Mouse (Mus musculus) gastrocnemius, adult 18-20 months (tissue): ENCODE results near the gene Asb10. TPM values are rescaled to one million over a fixed set of nuclear protein-coding genes. Genes with fewer than 3 reads are reported as not detected.
A peak's percentile ranks its signal among the peaks of the same experiment; 100 is the strongest.
"Not testable (repeated sequence)": the region's sequence is repeated elsewhere in the genome, so short reads cannot be mapped to it uniquely, and the experiment has no call there.

Experiments
- DNase-seq: peaks from one replicate; pipeline ENCODE4 v3.0.0; 2021; ENCODE audit warnings: low spot score
- long read RNA-seq, 2 experiments: library from polyadenylated mRNA; stranded (forward); transcript quantifications; one replicate each; pipeline ENCODE4 v2.0.0; 2021
- total RNA-seq, 2 experiments: library from RNA; stranded (reverse); gene quantifications; 2 replicates each; pipeline ENCODE4 v1.2.3; 2021

Asb10 gene
- 100 to 1,000 TPM; 101 to 107 TPM for total RNA-seq
- long read RNA-seq, experiment 1, transcript Asb10-201 (6 exons, 2,327 nt), result major isoform, 69 of 116 reads
- long read RNA-seq, experiment 1, partial matches to known transcripts, result 23 of 116 reads
- long read RNA-seq, experiment 1, other reads (novel, unspliced or antisense), result 24 of 116 reads
- long read RNA-seq, experiment 2, transcript Asb10-201 (6 exons, 2,327 nt), result major isoform, 54 of 100 reads
- long read RNA-seq, experiment 2, partial matches to known transcripts, result 15 of 100 reads
- long read RNA-seq, experiment 2, other reads (novel, unspliced or antisense), result 31 of 100 reads

DNA sequence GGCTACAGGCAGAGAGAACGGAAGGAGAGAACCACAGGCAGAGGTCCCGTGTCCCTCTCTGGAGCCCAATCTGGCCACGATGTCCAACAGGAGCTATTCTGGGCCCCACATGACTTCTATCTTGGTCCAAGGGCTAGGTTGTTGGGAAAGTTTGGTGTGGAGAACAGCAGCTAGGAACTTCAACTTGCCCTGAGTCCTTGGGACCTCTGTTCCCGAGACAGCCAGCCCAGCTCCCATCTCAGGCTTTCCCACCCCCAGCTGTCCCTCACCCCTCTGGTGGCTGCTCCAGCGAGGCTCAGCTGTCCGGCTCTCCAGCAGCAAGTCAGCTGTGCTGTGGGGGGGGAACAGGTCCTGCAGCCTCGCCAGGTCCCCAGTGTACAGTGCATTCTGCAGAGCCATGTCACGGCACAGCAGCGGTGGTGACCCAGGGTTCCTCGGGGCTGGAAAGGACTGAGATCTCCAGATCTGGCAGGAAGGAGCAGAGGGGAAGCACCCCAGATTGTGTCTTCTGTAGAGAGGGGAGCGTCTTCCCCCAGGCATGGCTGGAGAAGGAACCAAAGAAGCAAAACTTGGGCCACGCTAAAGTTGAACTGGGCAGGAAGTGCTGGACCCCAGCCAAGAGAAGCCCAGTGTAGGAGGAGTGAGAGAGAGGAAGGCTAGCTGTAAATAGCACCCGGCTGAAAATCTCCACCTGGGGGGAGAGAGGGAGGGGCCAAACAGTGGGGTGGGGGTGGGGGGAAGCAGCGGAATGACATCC is at the start of gene Asb10:
Gene Asb10, minus strand, starts transcription at position 592 of the 757 bp plus-strand sequence.
- peak; percentile 85 for DNase-seq

DNA sequence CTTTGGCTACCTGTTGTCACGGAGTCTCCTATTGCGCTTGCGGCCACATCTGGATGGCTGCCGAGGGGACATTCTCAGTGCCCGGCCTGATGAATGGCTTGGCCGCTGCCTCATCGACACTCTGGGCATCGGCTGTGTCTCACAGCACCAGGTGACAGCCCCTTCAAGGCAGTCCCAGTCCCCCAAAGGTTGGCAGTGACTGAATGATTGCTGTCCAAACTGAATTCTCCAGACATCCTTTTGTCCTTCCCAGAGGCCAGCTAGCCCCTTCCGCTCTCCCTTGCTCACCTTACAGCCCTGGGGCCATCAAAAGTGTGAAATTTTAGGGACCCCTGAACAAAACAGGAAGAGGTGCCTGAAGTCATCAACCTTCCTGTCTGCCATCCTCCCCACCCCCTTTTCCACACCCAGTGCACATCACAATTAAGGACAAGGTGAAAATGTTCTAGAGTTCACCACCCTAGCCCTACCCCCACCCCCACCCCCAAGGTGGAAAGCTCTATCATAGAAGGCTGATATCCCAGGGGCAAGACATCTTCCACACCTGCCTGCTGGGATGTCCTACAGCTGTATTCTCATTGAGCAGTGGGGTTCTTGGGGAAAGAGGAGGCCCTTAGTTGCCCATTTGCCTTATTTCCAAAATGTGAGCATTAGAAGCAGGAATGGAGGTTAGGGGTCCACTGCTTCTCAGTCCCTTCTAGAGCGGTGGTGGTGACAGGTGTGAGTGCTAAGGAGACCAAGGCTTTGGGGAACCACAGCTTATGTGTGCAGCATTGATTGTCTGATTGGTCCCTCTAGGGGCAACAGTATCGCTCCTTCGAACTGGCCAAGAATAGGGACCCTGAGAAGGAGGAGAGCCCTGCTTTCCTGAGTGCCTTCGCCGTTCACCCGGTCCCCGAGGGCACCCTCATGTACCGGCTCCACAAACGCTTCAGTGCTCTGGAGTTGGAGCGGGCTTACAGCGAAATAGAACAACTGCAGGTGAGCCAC is 49.0 kb upstream of the Asb10 start:
- no peak for DNase-seq

DNA sequence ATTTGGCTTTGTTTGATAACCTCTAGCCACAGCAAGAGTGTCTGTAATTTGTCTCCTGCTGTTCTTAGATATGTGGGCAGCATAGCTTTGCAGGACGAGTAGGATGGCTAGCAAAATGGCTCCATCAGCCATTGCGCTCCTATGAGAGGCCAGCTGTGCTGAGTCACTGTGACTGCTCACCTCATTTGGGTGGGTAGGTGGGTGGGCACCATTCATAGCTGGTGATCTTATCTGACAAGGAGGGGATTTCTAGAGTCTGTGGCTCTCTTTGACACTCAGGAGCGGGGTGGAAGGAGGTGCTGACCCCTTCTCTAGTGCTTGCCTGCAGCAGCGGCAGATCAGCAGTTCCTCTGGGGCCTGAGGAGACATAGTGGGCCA is 46.4 kb upstream of the Asb10 start:
- no peak for DNase-seq

DNA sequence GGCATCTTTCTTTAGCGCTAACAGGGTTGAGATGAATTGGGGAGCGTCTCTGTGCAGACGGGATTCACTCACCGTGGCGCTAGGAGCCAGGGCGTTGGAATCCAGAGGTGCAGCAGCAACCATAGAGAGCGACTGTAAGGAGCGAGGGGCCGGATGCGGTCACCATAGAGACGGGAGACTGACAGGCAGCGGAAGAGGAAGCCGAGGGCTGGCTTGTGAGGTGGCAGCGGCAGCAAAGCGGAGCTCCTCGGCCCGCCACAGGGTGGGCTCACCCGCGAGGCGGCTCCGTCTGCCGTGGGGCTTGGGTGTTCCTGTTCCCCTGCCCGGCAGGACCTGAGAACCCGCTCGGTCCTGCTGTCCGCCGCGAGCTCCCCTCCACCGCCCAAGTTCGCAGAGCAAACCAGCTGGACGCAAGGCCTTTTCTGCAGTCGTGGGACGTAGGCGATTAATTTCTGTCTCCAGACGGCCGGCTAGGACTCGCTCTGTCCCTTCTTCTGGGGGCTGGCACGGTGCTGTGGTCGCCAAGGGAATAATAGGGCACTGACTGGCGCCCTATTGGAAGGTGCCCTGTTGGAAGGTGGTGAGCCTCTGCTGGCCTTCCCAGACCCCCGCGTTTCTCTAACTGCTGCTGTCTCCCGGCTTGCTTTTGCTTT is 45.9 kb upstream of the Asb10 start, which contains the start of gene Chpf2:
Gene Chpf2, plus strand, starts transcription at position 195 of the 653 bp plus-strand sequence.
- DNase-seq, result peak; percentile 81

DNA sequence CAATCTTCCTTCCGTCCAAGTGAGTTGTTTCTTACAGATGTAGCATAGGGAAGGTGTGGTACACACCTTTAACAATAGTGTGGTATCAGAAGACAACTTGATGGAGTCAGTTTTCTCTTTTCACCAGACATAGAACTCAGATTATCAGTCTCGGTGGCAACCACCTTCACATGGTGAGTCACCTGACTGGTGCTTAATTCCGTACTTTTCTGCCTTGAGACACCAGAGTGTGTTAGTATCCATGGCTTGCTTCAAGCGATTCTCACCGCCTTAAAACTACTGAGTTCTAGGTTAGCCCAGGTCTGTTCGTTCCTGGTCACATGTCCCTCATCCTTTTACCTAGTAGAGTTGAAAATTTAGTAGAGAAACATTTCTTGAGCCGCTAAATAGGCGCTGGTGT is 45.3 kb upstream of the Asb10 start:
- DNase-seq, result no peak

DNA sequence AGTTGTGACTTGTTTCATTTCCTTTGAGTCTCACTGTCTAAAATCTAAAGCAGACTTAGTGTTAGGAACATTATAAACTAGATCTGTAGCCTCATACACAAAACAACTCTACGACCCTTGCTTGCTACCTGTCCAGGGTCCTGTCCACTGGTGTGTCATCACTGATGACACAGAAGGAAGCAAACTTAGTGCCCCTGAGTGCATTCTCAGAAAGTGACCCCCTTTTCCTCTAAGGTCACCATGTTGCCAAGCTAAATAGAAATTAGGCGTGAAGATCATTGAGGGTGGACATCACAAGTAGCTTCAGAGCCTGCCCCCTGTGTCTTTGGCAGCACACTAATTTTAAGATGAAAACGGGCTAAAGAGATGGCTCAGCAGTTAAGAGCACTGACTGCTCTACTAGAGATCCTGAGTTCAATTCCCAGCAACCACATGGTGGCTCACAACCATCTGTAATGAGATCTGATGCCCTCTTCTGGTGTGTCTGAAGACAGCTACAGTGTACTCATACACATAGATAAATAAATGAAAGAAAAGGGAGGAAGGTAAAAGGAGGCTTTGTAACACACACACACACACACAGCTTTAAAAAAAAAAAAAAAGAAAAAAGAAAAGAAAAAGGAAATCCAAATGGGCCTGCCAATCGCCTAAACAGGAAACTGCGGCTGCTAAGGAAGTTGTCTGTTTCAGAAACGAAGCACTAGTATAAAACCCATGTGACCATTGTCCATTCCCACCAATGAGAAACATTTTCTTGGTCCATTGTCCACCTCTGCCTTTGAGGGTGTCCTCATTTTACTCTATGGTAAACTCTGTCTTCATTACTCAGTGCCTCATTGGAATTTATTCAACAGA is 37.6 kb upstream of the Asb10 start:
- DNase-seq, result no peak

DNA sequence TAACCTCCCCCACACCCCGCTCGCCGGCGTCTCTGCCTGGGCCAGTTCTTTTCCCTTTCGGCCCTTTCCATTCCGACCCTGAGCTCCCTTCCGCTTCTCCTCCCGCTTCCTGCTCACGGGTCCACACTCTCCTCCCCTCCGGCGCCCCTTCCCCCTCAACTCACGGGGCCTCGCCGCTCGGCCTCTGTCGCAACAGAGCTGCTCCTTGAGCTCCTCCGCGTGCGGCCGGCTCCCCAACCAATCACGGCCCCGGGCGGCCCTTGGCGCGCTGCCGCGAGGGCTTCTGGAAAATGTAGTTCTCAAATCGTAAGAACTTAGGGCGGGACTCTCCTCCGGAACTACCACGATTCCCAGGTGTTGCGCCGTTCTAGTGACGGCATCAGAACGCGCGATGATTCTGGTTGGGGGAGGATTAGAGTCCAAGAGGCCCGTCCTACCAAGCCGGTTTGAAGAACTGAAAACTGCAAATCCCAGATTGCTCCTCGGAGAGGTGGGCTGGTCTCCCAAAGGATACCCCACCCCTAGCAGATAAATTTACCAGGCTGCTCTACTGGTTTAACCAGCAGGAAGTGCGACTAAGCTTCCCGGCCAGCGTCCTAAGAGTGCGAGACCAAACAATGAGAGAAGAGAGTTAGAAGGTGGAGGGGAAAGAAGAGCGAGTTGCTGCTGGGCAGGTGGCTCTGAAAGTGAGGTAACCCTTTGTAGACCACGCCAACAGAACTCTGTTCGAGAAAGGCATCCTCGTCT is 36.6 kb upstream of the Asb10 start, which contains the start of gene Abcf2:
Gene Abcf2, minus strand, starts transcription at position 285 of the 747 bp plus-strand sequence.
- DNase-seq, result peak; percentile 100

DNA sequence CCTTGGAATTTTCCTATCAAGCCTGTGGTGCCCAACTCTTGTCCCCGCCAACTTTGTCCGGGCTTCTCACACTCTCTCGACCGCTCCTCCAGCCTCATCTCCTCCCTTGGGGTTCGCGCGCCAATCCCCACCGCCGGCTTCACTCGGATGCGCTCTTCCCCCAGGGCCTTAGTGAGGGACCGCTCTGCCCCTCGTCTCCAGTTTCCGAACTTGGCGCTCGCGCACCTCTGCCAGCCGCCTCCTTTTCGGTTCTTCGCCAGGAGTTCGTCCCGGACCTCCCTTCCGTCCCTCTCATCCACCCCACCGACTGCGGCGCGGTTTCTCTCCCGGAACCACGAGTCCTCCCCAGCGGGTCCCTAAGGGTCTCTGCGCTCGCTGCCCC is 36.0 kb upstream of the Asb10 start:
- DNase-seq, result peak; percentile 47

DNA sequence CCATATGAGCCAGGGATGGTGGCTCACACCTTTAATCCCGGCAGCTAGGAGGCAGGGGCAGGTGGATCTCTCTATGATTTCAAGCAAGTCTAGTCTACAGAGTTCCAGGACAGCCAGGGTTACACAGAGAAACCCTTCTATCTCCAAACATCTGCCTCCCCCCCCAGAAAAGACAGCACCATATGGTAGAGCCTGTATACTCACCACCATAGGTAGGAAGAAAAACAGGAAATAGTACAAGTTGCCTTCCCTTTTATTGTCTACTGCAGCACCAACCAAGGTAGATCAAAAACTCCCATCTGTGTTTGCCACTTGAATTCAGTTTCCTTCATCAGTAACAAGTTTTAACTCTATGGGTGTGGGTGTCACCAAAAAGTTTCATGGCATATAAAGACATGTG is 35.2 kb upstream of the Asb10 start:
- no peak for DNase-seq

DNA sequence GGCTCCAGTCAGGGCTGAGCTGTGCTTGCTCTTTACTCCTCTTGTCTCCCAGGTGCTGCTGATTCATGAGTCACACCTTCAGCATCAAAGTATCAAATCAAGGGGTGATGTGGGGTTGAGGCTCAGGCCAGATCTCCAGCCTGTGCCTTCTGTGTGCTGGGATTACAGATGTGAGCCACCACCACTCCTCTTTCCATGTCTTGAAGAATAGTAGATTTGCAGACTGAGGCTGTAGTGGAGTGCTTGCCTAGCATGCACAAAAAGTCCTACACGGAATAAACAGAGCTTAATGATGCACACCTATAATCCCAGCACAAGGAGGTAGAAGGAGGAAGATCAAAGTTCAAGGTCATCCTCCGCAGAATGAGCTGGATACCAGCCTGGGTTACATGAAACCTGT is 15.9 kb upstream of the Asb10 start, which contains the start of gene 4931409K22Rik:
Gene 4931409K22Rik, minus strand, starts transcription at position 101 of the 400 bp plus-strand sequence.
- DNase-seq, result no peak

DNA sequence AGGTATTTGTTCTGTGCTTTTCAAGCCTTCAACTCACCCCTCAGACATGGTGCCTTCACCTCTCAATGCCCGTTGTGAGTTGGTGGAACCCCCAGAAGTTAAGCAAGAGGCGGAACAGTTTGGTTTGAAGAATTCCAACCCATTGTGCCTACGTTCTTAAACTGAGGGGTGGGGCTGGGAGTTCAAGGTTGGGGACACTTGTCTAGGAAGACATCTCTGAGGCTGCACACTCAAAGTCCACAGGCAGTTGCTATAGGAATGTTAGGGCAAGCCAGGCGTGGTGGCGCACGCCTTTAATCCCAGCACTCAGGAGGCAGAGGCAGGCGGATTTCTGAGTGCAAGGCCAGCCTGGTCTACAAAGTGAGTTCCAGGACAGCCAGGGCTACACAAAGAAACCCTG is 14.6 kb upstream of the Asb10 start:
- not testable (repeated sequence) for DNase-seq

DNA sequence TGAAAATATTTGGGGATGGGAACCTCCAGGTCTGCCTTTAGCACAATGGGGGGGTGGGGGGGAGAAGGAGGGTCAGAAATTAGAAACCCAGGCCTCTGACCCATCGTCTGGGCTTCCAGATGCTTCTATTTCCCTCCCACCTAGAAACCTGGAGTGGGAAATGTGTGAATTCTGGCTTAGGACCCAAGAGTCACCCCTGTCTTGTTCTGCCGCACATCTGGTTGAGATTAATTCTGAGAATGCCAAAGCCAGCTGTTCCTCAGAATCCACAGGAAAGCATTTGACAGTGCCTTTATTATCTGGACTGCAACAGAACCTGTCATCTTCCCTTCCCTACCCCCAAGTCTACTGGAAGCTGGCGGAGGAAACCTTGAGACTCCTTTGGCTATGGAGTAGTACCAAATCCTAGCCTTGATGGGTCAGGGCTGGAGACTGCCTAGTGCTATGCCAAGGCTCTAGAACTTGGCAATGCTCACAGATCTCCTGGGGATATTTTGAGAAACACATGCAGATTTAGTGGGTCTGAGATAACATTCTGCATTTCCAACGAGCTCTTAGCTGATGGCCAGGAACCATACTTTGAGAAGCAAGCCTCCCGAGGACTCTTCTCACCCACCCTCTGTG is 13.0 kb upstream of the Asb10 start:
- DNase-seq, result no peak

DNA sequence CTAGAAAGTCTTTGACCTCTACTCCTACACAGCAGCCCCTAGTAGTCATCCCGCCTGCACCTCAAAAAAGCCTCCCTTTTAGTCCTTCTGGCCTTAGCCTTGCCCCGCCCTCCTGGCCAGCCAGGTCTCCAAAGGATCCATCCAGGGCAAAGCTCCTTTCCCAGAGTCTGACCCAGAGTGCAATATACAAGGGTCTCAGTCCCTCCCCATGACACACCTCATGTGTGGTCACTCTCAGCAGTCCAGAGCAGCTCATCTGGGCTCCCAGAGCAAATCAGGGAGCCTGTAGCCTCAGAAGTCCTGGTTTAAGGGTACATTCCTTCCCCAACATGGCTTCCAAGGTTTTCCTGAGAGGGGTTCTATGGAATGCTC is 10.5 kb upstream of the Asb10 start:
- DNase-seq, result no peak

DNA sequence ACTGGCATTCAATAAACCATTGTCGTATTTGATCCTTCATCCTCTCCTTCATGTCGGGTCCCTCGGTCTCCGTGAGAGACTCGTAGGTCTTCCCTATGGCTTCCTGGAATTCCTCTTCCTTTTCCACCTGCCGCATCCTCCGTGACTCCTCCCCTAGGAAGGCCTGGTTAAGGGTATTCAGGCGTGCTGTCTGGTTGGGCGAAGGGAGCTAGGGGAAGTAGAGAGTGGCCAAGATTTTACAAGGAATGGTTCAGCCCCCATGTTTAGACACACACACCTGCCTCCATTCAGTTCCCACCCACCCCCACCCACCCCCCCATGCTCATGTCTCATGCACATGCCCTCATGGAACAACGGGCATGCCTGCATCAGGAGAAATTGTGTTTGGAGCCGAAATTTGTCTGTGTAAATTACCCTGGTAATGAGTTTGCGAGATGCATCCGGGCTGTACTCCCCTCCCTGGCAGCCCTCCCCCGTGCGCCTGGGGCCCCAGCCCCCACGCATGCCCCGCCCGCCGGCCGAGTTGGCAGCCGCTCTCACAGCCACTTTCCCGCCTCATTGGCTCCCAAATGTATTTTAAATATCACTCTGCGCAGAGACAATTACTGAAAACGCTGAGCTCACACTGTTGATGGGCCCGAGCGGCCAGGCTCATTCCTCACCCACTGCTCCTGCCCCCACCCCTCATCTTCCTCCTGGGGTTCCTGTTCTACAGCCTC is 10.0 kb upstream of the Asb10 start:
- DNase-seq, result no peak

DNA sequence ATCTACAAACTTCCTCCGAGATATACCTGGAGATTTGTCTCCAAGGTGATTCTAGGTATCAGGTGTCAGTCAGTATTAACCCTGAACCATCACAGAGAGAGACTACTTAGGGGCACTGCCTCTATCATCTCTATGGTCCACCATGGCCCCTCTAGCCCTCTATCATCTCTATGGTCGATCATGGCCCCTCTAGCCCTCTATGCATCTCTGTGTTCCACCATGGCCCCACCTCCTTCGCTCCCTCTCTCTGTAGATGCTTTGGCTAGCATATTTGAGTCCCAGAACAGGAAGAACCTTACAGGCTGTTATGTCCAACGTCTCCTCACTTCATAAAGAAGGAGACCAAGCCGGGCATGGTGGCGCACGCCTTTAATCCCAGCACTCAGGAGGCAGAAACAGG is 1.9 kb upstream of the Asb10 start:
- DNase-seq, result no peak

DNA sequence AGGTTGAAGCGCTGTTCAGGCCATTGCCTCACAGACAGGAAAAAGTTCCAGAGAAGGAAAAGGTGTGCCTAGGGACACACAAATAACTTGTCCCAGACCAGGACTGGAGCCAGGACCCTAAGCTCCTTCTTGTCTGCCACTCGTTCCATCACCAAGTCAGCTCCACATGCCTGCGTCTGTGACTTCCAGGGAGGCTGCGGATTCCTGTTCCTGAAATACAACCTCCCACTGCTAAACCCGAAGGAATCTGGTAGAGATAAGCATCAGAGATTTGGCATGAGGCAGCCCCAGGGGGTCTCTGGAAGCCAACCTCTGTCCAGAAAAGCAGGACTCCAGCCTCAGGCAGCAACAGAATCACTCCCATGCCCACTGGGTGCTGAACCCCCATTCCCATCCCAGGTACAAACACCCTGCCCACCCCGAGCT is 379 bp upstream of the Asb10 start:
- no peak for DNase-seq

DNA sequence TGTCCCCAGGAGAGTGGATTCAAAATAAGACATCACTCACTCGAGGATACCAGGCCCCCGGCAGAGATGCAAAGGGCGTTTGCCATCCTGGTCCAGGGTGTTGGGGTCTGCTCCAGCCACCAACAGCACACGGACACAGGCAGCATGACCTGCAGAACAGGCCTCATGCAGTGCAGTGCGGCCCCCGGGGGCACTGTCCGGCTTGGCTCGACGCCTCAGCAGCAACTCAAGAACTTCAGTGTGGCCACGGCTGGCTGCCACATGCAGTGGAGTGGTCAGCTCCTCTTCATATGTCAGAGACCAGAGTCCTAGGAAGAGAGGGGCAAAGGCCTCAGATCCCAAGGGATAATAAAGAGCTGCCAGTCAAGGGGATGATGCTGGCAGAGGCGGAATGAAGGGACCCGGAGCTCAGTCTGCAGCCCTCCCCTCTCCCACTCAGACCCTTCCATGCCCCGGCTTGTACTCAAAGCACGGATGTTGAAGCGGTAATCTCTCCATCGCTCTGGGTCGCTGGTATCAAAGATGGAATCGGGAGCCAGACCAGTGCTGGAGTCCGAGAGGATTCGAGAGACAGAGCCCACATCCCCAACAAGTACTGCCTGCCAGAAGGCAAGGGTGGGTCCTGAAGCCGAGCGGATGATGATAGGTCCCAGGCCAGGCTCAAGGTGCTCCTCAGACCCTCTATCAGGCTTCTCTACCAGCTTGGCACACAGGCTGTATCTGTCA is 1.0 kb downstream of the Asb10 start:
- no peak for DNase-seq

DNA sequence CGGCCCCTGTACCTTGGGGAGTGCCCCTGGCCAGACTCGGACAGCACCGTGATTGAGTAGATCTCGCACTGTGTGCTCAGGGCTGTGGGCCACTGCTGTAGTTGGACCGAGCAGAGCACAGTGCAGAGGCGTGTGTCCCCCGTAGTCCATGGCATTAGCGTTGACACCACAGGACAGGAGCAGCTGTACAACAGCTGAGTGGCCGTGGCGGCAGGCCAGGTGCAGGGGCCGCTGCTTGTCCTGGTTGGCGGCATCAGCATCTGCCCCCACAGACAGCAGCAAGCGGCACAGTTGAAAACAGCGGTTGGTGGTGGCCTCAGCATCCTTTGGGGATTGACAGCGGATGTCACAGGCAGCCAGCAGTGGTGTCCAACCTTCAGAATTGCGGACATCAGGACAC is 3.2 kb downstream of the Asb10 start:
- peak; percentile 56 for DNase-seq
